Mouse (Mus musculus) layer of hippocampus, adult 18-20 months (tissue): Measurements from ENCODE around the gene Sult2b1. TPM values are rescaled to one million over a fixed set of nuclear protein-coding genes. Genes with fewer than 3 reads are reported as not detected.

Experiments
- DNase-seq, 2 experiments: peaks; one replicate each; pipeline ENCODE4 v3.0.0; 2022; ENCODE audit warnings: low spot score in 2 of 2
- total RNA-seq, 2 experiments: library from RNA; stranded (reverse); gene quantifications; 2 replicates each; pipeline ENCODE4 v1.2.3; 2021

The Sult2b1 gene
- total RNA-seq, 2 experiments from 2014 or later: 8.1 to 8.9 TPM

- DNase-seq: no peak
Measured at GRCm38 (mm10) chr7:45713881-45714520, 70.5 kb downstream of the Sult2b1 start.

- no peak for DNase-seq
Measured at GRCm38 (mm10) chr7:45713396-45713795, 71.1 kb downstream of the Sult2b1 start.

- DNase-seq: no peak
Measured at GRCm38 (mm10) chr7:45712022-45712757, 72.3 kb downstream of the Sult2b1 start.

GRCm38 (mm10) chr7:45711316-45712021 lies 73.0 kb downstream of the Sult2b1 start:
- no peak for DNase-seq

- DNase-seq: no peak
Measured at GRCm38 (mm10) chr7:45710477-45711191, 73.8 kb downstream of the Sult2b1 start.

- DNase-seq: no peak
Measured at GRCm38 (mm10) chr7:45709677-45710355, 74.7 kb downstream of the Sult2b1 start.

GRCm38 (mm10) chr7:45709036-45709435 lies 75.4 kb downstream of the Sult2b1 start:
- DNase-seq: no peak

GRCm38 (mm10) chr7:45708221-45708761 lies 76.2 kb downstream of the Sult2b1 start:
- no peak for DNase-seq

- peak; percentile 93 to 94 for DNase-seq
Measured at GRCm38 (mm10) chr7:45707375-45707967, 77.0 kb downstream of the Sult2b1 start.

GRCm38 (mm10) chr7:45706721-45707241 lies 77.7 kb downstream of the Sult2b1 start:
- DNase-seq: peak; percentile 82 to 83

- DNase-seq: peak; percentile 80 to 81
Measured at GRCm38 (mm10) chr7:45705873-45706281, 78.6 kb downstream of the Sult2b1 start.

GRCm38 (mm10) chr7:45705443-45705864 lies 79.0 kb downstream of the Sult2b1 start:
- no peak for DNase-seq

- peak; percentile 100 for DNase-seq
Measured at GRCm38 (mm10) chr7:45704730-45705442, 79.6 kb downstream of the Sult2b1 start, which contains the start of gene Dbp. Gene Dbp (plus strand): TSS chr7:45705088.

GRCm38 (mm10) chr7:45704046-45704559 lies 80.4 kb downstream of the Sult2b1 start:
- peak; percentile 76 to 85 for DNase-seq

GRCm38 (mm10) chr7:45703521-45704033 lies 80.9 kb downstream of the Sult2b1 start:
- no peak for DNase-seq

GRCm38 (mm10) chr7:45702809-45703520 lies 81.5 kb downstream of the Sult2b1 start:
- no peak for DNase-seq

- no peak for DNase-seq
Measured at GRCm38 (mm10) chr7:45702316-45702715, 82.2 kb downstream of the Sult2b1 start.

- no peak for DNase-seq
Measured at GRCm38 (mm10) chr7:45701607-45702006, 82.9 kb downstream of the Sult2b1 start.
